Mouse (Mus musculus) testis, adult 2 months (tissue): ENCODE measurements around the gene Tti1. TPM values are rescaled to one million over a fixed set of nuclear protein-coding genes. Genes with fewer than 3 reads are reported as not detected.

ENCODE experiments used
- H3K27ac ChIP-seq: fragments of 200-500 bp; 2 replicates; pipeline ENCODE4 v1.5.1; 2012; ENCODE audit warnings: low read depth, low read length; ENCODE audit not compliant: control insufficient read depth, insufficient read depth
- H3K27me3 ChIP-seq: fragments of 200-500 bp; 2 replicates; pipeline ENCODE4 v1.6.1; 2012; ENCODE audit warnings: mild to moderate bottlenecking, low read length, moderate library complexity; ENCODE audit not compliant: control insufficient read depth, insufficient read depth
- H3K36me3 ChIP-seq: fragments of 200-500 bp; 2 replicates; pipeline ENCODE4 v1.6.1; 2012; ENCODE audit warnings: mild to moderate bottlenecking, low read length; ENCODE audit not compliant: control insufficient read depth, insufficient read depth
- H3K4me1 ChIP-seq: fragments of 200-500 bp; 2 replicates; pipeline ENCODE4 v1.6.1; 2012; ENCODE audit warnings: low read length; ENCODE audit not compliant: control insufficient read depth, insufficient read depth
- H3K4me3 ChIP-seq: fragments of 200-500 bp; 2 replicates; pipeline ENCODE4 v1.5.1; 2012; ENCODE audit warnings: low read depth, mild to moderate bottlenecking, low read length, moderate library complexity, mixed read lengths; ENCODE audit not compliant: control insufficient read depth
- CTCF ChIP-seq: fragments of 200-500 bp; IDR thresholded peaks from 2 replicates; pipeline ENCODE4 v1.5.1; 2012; ENCODE audit warnings: low read depth, mild to moderate bottlenecking, inconsistent platforms, low read length, moderate library complexity; ENCODE audit not compliant: control insufficient read depth, insufficient read depth, insufficient replicate concordance
- POLR2A ChIP-seq: fragments of 200-500 bp; IDR thresholded peaks from 2 replicates; pipeline ENCODE4 v1.6.1; 2012; ENCODE audit warnings: low read depth, mild to moderate bottlenecking, inconsistent platforms, low read length, moderate library complexity; ENCODE audit not compliant: control insufficient read depth
- polyA plus RNA-seq: library from polyadenylated mRNA; depleted of rRNA; stranded (reverse); fragments of >200 nt; gene quantifications from 2 replicates; pipeline ENCODE4 v1.2.3, GENCODE M21; 2012; rRNA removed

Tti1 gene
- polyA plus RNA-seq, 1 experiment = 17.7 TPM

GRCm38 (mm10) chr2:157943514-157944155 is 84.6 kb downstream of the Tti1 start:
- Histone ChIP-seq H3K36me3 (no peaks in the 10 kb centered on the region), H3K27me3 (no peaks in the 10 kb centered on the region), H3K4me1 (peaks cover 21% of the 10 kb centered on the region), H3K27ac (no peak overlapping the region), H3K4me3 (peak overlapping the region; percentile 73)
- TF ChIP-seq POLR2A (no peak), CTCF (peak; percentile 73)

GRCm38 (mm10) chr2:157940586-157941185 is 87.5 kb downstream of the Tti1 start:
- Histone ChIP-seq H3K27ac (no peak overlapping the region), H3K27me3 (no peaks in the 10 kb centered on the region), H3K4me1 (peaks cover 21% of the 10 kb centered on the region), H3K4me3 (no peak overlapping the region; the same call in 1 of the 2 replicates), H3K36me3 (no peaks in the 10 kb centered on the region)
- TF ChIP-seq POLR2A = no peak
- no peak for TF ChIP-seq CTCF

GRCm38 (mm10) chr2:157936676-157937075 is 91.6 kb downstream of the Tti1 start:
- TF ChIP-seq POLR2A (no peak), CTCF (peak; percentile 48; the same call in 1 of the 2 replicates)
- Histone ChIP-seq H3K27me3 (no peaks in the 10 kb centered on the region), H3K36me3 (no peaks in the 10 kb centered on the region), H3K4me3 (no peak overlapping the region), H3K27ac (no peak overlapping the region), H3K4me1 (peaks cover 9% of the 10 kb centered on the region)

- Histone ChIP-seq H3K27ac (no peak overlapping the region), H3K36me3 (no peaks in the 10 kb centered on the region), H3K4me1 (no peaks in the 10 kb centered on the region; the same call in 1 of the 2 replicates), H3K27me3 (no peaks in the 10 kb centered on the region), H3K4me3 (no peak overlapping the region)
- TF ChIP-seq POLR2A = no peak
- TF ChIP-seq CTCF = no peak
Observed at GRCm38 (mm10) chr2:157935444-157936171, 92.6 kb downstream of the Tti1 start.

GRCm38 (mm10) chr2:157932655-157933054 is 95.6 kb downstream of the Tti1 start:
- Histone ChIP-seq H3K4me1 (peaks cover 1% of the 10 kb centered on the region; the same call in 1 of the 2 replicates), H3K27me3 (no peaks in the 10 kb centered on the region), H3K4me3 (no peak overlapping the region), H3K36me3 (no peaks in the 10 kb centered on the region), H3K27ac (no peak overlapping the region)
- TF ChIP-seq CTCF (0 out of 2 replicates have a peak, but pooled peaks have one; percentile 13), POLR2A (no peak)

Other genes starting within 250 kb of the Tti1 start
- gene Vstm2l, start 113.8 kb downstream of the Tti1 start, polyA plus RNA-seq = 1.5 and 1.8 TPM in 2 replicates
- 7.2 and 7.3 TPM in 2 replicates for gene Rprd1b, start 64 bp upstream of the Tti1 start, polyA plus RNA-seq
- 9.5 and 10.0 TPM in 2 replicates for gene Tgm2, start 118.0 kb upstream of the Tti1 start, polyA plus RNA-seq
- 2.8 and 3.7 TPM in 2 replicates for gene D630003M21Rik, start 200.8 kb upstream of the Tti1 start, polyA plus RNA-seq
- 60.2 and 67.8 TPM in 2 replicates for gene Bpi, start 229.7 kb upstream of the Tti1 start, polyA plus RNA-seq